Mouse (Mus musculus) 3T3-L1 (cell line): ENCODE results near the gene Cdk2.

ENCODE experiments used
- DNase-seq: peaks from one replicate; pipeline ENCODE4 v3.0.0-alpha.2; 2015; ENCODE audit warnings: low read depth, low spot score

Cdk2 gene

DNA sequence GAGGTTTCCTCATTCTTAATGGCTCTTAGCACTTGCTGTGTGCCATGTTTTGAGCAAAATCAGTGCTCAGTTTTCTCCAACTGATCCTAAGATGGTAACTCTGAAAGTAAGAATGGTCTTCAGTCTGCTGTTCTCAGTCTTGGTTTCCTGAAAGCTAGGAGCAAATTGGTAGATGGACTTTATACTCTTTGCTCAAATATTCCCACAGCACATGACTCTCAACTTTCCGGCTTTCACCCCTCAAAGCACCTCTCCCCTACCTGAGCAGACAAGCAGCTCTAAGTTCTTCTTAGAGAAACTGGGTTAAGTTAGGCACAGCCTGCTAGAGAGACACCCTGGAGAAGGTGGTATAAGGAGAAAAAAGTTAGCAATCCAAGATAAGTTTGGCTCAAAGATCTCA, 48.1 kb downstream of the Cdk2 start:
- DNase-seq: no peak

DNA sequence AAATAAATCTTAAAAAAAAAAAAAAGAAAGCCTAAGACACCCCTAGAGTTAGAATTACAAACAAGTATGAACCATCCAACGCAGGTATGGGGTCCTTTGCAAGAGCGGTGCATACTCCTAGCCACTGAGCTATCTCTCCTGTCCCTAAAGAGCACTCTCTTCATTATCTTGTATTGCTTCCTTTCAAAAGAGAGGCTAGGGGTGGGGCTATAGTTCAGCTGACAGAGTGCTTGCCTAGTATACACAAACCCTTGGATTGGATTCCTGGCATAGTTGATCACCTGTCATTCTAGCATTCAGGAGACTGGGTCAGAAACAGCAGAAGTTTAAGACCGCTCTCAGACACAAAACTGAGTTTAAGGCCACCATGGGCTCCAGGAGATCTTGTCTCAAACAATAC, 49.6 kb downstream of the Cdk2 start:
- no peak for DNase-seq

DNA sequence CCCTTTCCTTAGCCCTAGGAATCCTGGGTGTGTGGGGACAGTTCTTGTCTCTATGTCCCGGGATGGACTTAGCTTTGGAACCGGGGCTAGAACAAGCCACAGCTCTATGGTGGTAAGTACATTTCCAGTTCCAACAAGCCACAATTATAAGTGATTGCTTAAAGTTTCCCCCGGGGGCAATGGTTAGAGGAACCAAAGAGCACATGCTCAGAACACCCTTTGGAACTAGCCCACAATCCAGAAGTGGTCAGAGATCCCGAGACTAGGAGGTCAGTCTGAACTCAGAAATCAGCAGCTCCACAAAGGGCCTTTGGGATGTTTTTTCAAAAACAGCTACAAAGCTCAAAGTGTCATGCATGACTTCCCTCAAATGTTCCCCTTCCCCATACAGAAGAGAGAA, 51.0 kb downstream of the Cdk2 start:
- no peak for DNase-seq
